8 mouse cellular contexts compared by ENCODE assay signal in genomic region chr8:70763354-70763753, GRCm38 (mm10). TPM values are rescaled to one million over a fixed set of nuclear protein-coding genes. Genes with fewer than 3 reads are reported as not detected.
DNase-seq lines count a peak whose midpoint lies in the region; ATAC-seq and TF ChIP-seq lines count a peak whose summit lies in the region.

No protein-coding gene starts in this region.

- 3% methylated on average over 3 of the region's 3 CpGs for WGBS in hindbrain, embryonic 11.5 days
- WGBS in hindbrain, embryonic 16.5 days: 3% methylated on average over 3 of the region's 3 CpGs

- DNase-seq in hindbrain, embryonic 11.5 days (ENCODE audit: low spot score): peak; percentile 76
- DNase-seq in c-Kit-positive CD71-positive TER-119-positive erythroid progenitor cells, embryonic 14.5 days (ENCODE audit: low spot score): peak; percentile 72
- DNase-seq in kidney, postnatal 14 days: peak; percentile 64
- DNase-seq in spleen, adult 12 weeks (ENCODE audit: low spot score): peak; percentile 69
- DNase-seq in frontal cortex, adult 2 months (ENCODE audit: extremely low spot score in 1 of 2, low spot score in 1 of 2): no peak
- no peak for DNase-seq in ovary, postnatal 36 days (ENCODE audit: low spot score)

- H3K4me3 ChIP-seq in hindbrain, embryonic 11.5 days (ENCODE audit: low read depth, low read length): no peak overlapping the region
- H3K4me3 ChIP-seq in hindbrain, embryonic 16.5 days (ENCODE audit: low read length): no peak overlapping the region
- H3K4me3 ChIP-seq in E14TG2a.4 (replicated peaks; ENCODE audit: low read length): no peak overlapping the region

- H3K9ac ChIP-seq in hindbrain, embryonic 11.5 days (ENCODE audit: low read depth, low read length): no peak overlapping the region
- no peak overlapping the region for H3K9ac ChIP-seq in hindbrain, embryonic 16.5 days (ENCODE audit: low read depth, low read length)

- no peak for ATAC-seq in hindbrain, embryonic 11.5 days (ENCODE audit: low FRiP score)
- no peak for ATAC-seq in hindbrain, embryonic 16.5 days

- H3K4me2 ChIP-seq in hindbrain, embryonic 11.5 days (replicated peaks; ENCODE audit: low read depth, low read length): no peak overlapping the region
- H3K4me2 ChIP-seq in hindbrain, embryonic 16.5 days (ENCODE audit: low read length): no peak overlapping the region

- peaks cover 10% of the 10 kb centered on the region for H3K4me1 ChIP-seq in hindbrain, embryonic 11.5 days (replicated peaks; ENCODE audit: control insufficient read depth, insufficient read depth, low read length)
- H3K4me1 ChIP-seq in hindbrain, embryonic 16.5 days (ENCODE audit: control insufficient read depth, insufficient read depth, low read depth, low read length): peaks cover 29% of the 10 kb centered on the region
- H3K4me1 ChIP-seq in E14TG2a.4 (replicated peaks; ENCODE audit: low read depth, low read length): peaks cover 90% of the 10 kb centered on the region

- H3K9me3 ChIP-seq in hindbrain, embryonic 11.5 days (ENCODE audit: control insufficient read depth, low read length): no peaks in the 10 kb centered on the region
- H3K9me3 ChIP-seq in hindbrain, embryonic 16.5 days (ENCODE audit: control insufficient read depth, low read length): no peaks in the 10 kb centered on the region
- no peaks in the 10 kb centered on the region for H3K9me3 ChIP-seq in E14TG2a.4 (ENCODE audit: low read length)

- no peaks in the 10 kb centered on the region for H3K27me3 ChIP-seq in hindbrain, embryonic 11.5 days (ENCODE audit: control insufficient read depth, insufficient read depth, low read length)
- no peaks in the 10 kb centered on the region for H3K27me3 ChIP-seq in hindbrain, embryonic 16.5 days (replicated peaks; ENCODE audit: control insufficient read depth, insufficient read depth, low read length)
- peaks cover 8% of the 10 kb centered on the region; the same call in 1 of the 2 replicates for H3K27me3 ChIP-seq in E14TG2a.4 (ENCODE audit: insufficient read depth, low read length)

- TF ChIP-seq CTCF in E14TG2a.4 (conservative IDR thresholded peaks at IDR 0.05; ENCODE audit: low read length): peak; percentile 94

- no peaks in the 10 kb centered on the region for H3K36me3 ChIP-seq in hindbrain, embryonic 11.5 days (ENCODE audit: control insufficient read depth, insufficient read depth, low read length)
- H3K36me3 ChIP-seq in hindbrain, embryonic 16.5 days (ENCODE audit: control insufficient read depth, insufficient read depth, low read length): peaks cover 9% of the 10 kb centered on the region
- H3K36me3 ChIP-seq in E14TG2a.4 (ENCODE audit: insufficient read depth, low read length): peaks cover 55% of the 10 kb centered on the region

- H3K27ac ChIP-seq in hindbrain, embryonic 11.5 days (ENCODE audit: low read depth, low read length): no peak overlapping the region
- H3K27ac ChIP-seq in hindbrain, embryonic 16.5 days (ENCODE audit: low read depth, low read length): no peak overlapping the region

RNA-seq across cellular contexts. Expression of gene Mpv17l2, which starts 2.6 kb away (rescaled TPM):
- polyA plus RNA-seq in hindbrain, embryonic 11.5 days (2014; fragmentation: Nextera tagmentation; extraction: Ambion mirVana): 38.7 and 40.6 TPM in 2 replicates
- polyA plus RNA-seq in hindbrain, embryonic 16.5 days (2015; fragmentation: Nextera tagmentation; extraction: Ambion mirVana): 48.6 and 49.9 TPM in 2 replicates
- polyA plus RNA-seq in frontal cortex, adult 2 months (2012; rRNA removed): 47.6 and 60.6 TPM in 2 replicates

RNA-seq across cellular contexts. Expression of gene Rab3a, which starts 8.9 kb away (rescaled TPM):
- polyA plus RNA-seq in hindbrain, embryonic 11.5 days (2014; fragmentation: Nextera tagmentation; extraction: Ambion mirVana): 91.5 and 94.3 TPM in 2 replicates
- polyA plus RNA-seq in hindbrain, embryonic 16.5 days (2015; fragmentation: Nextera tagmentation; extraction: Ambion mirVana): 622 and 635 TPM in 2 replicates
- 1,054 and 1,113 TPM in 2 replicates for polyA plus RNA-seq in frontal cortex, adult 2 months (2012; rRNA removed)

RNA-seq across cellular contexts. Expression of gene Pik3r2, which starts 13.2 kb away (rescaled TPM):
- polyA plus RNA-seq in hindbrain, embryonic 11.5 days (2014; fragmentation: Nextera tagmentation; extraction: Ambion mirVana): 31.5 and 36.5 TPM in 2 replicates
- polyA plus RNA-seq in hindbrain, embryonic 16.5 days (2015; fragmentation: Nextera tagmentation; extraction: Ambion mirVana): 115 and 118 TPM in 2 replicates
- 180 and 183 TPM in 2 replicates for polyA plus RNA-seq in frontal cortex, adult 2 months (2012; rRNA removed)

RNA-seq across cellular contexts. Expression of gene Pde4c, which starts 39.8 kb away (rescaled TPM):
- 0.09 TPM in 1 of 2 replicates, not detected in the other for polyA plus RNA-seq in hindbrain, embryonic 11.5 days (2014; fragmentation: Nextera tagmentation; extraction: Ambion mirVana)
- 0.19 and 0.42 TPM in 2 replicates for polyA plus RNA-seq in hindbrain, embryonic 16.5 days (2015; fragmentation: Nextera tagmentation; extraction: Ambion mirVana)
- polyA plus RNA-seq in frontal cortex, adult 2 months (2012; rRNA removed): 4.6 and 5.1 TPM in 2 replicates

RNA-seq across cellular contexts. Expression of gene Mast3, which starts 41.5 kb away (rescaled TPM):
- polyA plus RNA-seq in hindbrain, embryonic 11.5 days (2014; fragmentation: Nextera tagmentation; extraction: Ambion mirVana): 11.2 and 12.3 TPM in 2 replicates
- 21.9 and 23.9 TPM in 2 replicates for polyA plus RNA-seq in hindbrain, embryonic 16.5 days (2015; fragmentation: Nextera tagmentation; extraction: Ambion mirVana)
- 178 and 202 TPM in 2 replicates for polyA plus RNA-seq in frontal cortex, adult 2 months (2012; rRNA removed)

Comparison
In these comparisons a context has a peak if more than half of its experiments do, and no peak if none do; other contexts are left out.
1. DNase-seq: peak in hindbrain, embryonic 11.5 days (single experiment), c-Kit-positive CD71-positive TER-119-positive erythroid progenitor cells, embryonic 14.5 days (single experiment), kidney, postnatal 14 days (single experiment) and spleen, adult 12 weeks (single experiment); none in frontal cortex, adult 2 months (0 of 2) and ovary, postnatal 36 days (single experiment).